Mouse (Mus musculus): ENCODE measurements around the gene Mfrp. TPM values are rescaled to one million over a fixed set of nuclear protein-coding genes. Genes with fewer than 3 reads are reported as not detected.

Gene Mfrp
- total and polyA plus RNA-seq, 2 experiments = not detected

- Histone ChIP-seq H3K9ac (ENCODE audit: low read depth, low read length) (no peak overlapping the region), H3K4me3 (ENCODE audit: insufficient read depth, low read depth, low read length) (no peak overlapping the region), H3K36me3 (ENCODE audit: control insufficient read depth, insufficient read depth, low read length) (no peaks in the 10 kb centered on the region), H3K27ac (replicated peaks; ENCODE audit: insufficient read depth, low read depth, low read length) (no peak overlapping the region), H3K79me2 (ENCODE audit: control insufficient read depth, insufficient read depth, low read length) (no peaks in the 10 kb centered on the region), H3K4me1 (ENCODE audit: control insufficient read depth, insufficient read depth, low read length) (peaks cover 14% of the 10 kb centered on the region), H3K27me3 (ENCODE audit: control insufficient read depth, insufficient read depth, low read length) (peaks cover under 1% of the 10 kb centered on the region; the same call in 1 of the 2 replicates)
- DNase-seq (ENCODE audit: extremely low read depth, low read depth, low spot score) = no peak
- 76% methylated on average over 5 of the region's 5 CpGs for WGBS
- TF ChIP-seq POLR2A (IDR thresholded peaks at IDR 0.05; ENCODE audit: extremely low read depth, insufficient read depth, low read length) = no peak
- TF ChIP-seq CTCF (IDR thresholded peaks at IDR 0.05; ENCODE audit: low read depth, low read length) = no peak
Observed at GRCm38 (mm10) chr9:44125026-44125425, 23.5 kb downstream of the Mfrp start.

GRCm38 (mm10) chr9:44125546-44126428, 24.3 kb downstream of the Mfrp start:
- no peak overlapping the region for H3K4me3 ChIP-seq (ENCODE audit: insufficient read depth, low read depth, low read length)
- DNase-seq (ENCODE audit: extremely low read depth, low read depth, low spot score) = peak; percentile 72
- H3K79me2 ChIP-seq (ENCODE audit: control insufficient read depth, insufficient read depth, low read length) = no peaks in the 10 kb centered on the region
- TF ChIP-seq CTCF (IDR thresholded peaks at IDR 0.05; ENCODE audit: low read depth, low read length) = peak; percentile 77
- TF ChIP-seq POLR2A (IDR thresholded peaks at IDR 0.05; ENCODE audit: extremely low read depth, insufficient read depth, low read length) = no peak
- peaks cover 14% of the 10 kb centered on the region for H3K4me1 ChIP-seq (ENCODE audit: control insufficient read depth, insufficient read depth, low read length)
- WGBS = 34% methylated on average over 18 of the region's 18 CpGs
- no peak overlapping the region for H3K27ac ChIP-seq (replicated peaks; ENCODE audit: insufficient read depth, low read depth, low read length)
- peaks cover 4% of the 10 kb centered on the region; the same call in 1 of the 2 replicates for H3K27me3 ChIP-seq (ENCODE audit: control insufficient read depth, insufficient read depth, low read length)
- H3K36me3 ChIP-seq (ENCODE audit: control insufficient read depth, insufficient read depth, low read length) = no peaks in the 10 kb centered on the region
- H3K9ac ChIP-seq (ENCODE audit: low read depth, low read length) = no peak overlapping the region

GRCm38 (mm10) chr9:44126746-44127145, 25.2 kb downstream of the Mfrp start:
- peaks cover 14% of the 10 kb centered on the region for H3K4me1 ChIP-seq (ENCODE audit: control insufficient read depth, insufficient read depth, low read length)
- no peaks in the 10 kb centered on the region for H3K79me2 ChIP-seq (ENCODE audit: control insufficient read depth, insufficient read depth, low read length)
- H3K4me3 ChIP-seq (ENCODE audit: insufficient read depth, low read depth, low read length) = no peak overlapping the region
- DNase-seq (ENCODE audit: extremely low read depth, low read depth, low spot score) = peak; percentile 77
- H3K27me3 ChIP-seq (ENCODE audit: control insufficient read depth, insufficient read depth, low read length) = peaks cover 4% of the 10 kb centered on the region; the same call in 1 of the 2 replicates
- H3K9ac ChIP-seq (ENCODE audit: low read depth, low read length) = no peak overlapping the region
- H3K36me3 ChIP-seq (ENCODE audit: control insufficient read depth, insufficient read depth, low read length) = no peaks in the 10 kb centered on the region
- 32% methylated on average over 3 of the region's 3 CpGs for WGBS
- no peak for TF ChIP-seq CTCF (IDR thresholded peaks at IDR 0.05; ENCODE audit: low read depth, low read length)
- no peak for TF ChIP-seq POLR2A (IDR thresholded peaks at IDR 0.05; ENCODE audit: extremely low read depth, insufficient read depth, low read length)
- H3K27ac ChIP-seq (replicated peaks; ENCODE audit: insufficient read depth, low read depth, low read length) = peak overlapping the region; percentile 71

- Histone ChIP-seq H3K79me2 (ENCODE audit: control insufficient read depth, insufficient read depth, low read length) (no peaks in the 10 kb centered on the region), H3K4me3 (ENCODE audit: insufficient read depth, low read depth, low read length) (no peak overlapping the region), H3K4me1 (ENCODE audit: control insufficient read depth, insufficient read depth, low read length) (peaks cover 14% of the 10 kb centered on the region), H3K9ac (ENCODE audit: low read depth, low read length) (no peak overlapping the region), H3K27me3 (ENCODE audit: control insufficient read depth, insufficient read depth, low read length) (peaks cover 4% of the 10 kb centered on the region; the same call in 1 of the 2 replicates), H3K36me3 (ENCODE audit: control insufficient read depth, insufficient read depth, low read length) (no peaks in the 10 kb centered on the region), H3K27ac (replicated peaks; ENCODE audit: insufficient read depth, low read depth, low read length) (0 out of 2 replicates have a peak overlapping the region, but pooled peaks have one; percentile 43)
- peak; percentile 56 for DNase-seq (ENCODE audit: extremely low read depth, low read depth, low spot score)
- TF ChIP-seq POLR2A (IDR thresholded peaks at IDR 0.05; ENCODE audit: extremely low read depth, insufficient read depth, low read length) = no peak
- no peak for TF ChIP-seq CTCF (IDR thresholded peaks at IDR 0.05; ENCODE audit: low read depth, low read length)
- 43% methylated on average over 3 of the region's 3 CpGs for WGBS
Observed at GRCm38 (mm10) chr9:44127351-44127801, 25.8 kb downstream of the Mfrp start.

GRCm38 (mm10) chr9:44129633-44130032, 28.1 kb downstream of the Mfrp start:
- Histone ChIP-seq H3K4me3 (ENCODE audit: insufficient read depth, low read depth, low read length) (peak overlapping the region; percentile 32; the same call in 1 of the 2 replicates), H3K36me3 (ENCODE audit: control insufficient read depth, insufficient read depth, low read length) (no peaks in the 10 kb centered on the region), H3K27ac (replicated peaks; ENCODE audit: insufficient read depth, low read depth, low read length) (peak overlapping the region; percentile 56), H3K4me1 (ENCODE audit: control insufficient read depth, insufficient read depth, low read length) (peaks cover 18% of the 10 kb centered on the region), H3K27me3 (ENCODE audit: control insufficient read depth, insufficient read depth, low read length) (peaks cover 10% of the 10 kb centered on the region; the same call in 1 of the 2 replicates), H3K9ac (ENCODE audit: low read depth, low read length) (peak overlapping the region; percentile 15; the same call in 1 of the 2 replicates), H3K79me2 (ENCODE audit: control insufficient read depth, insufficient read depth, low read length) (no peaks in the 10 kb centered on the region; the same call in 1 of the 2 replicates)
- TF ChIP-seq CTCF (IDR thresholded peaks at IDR 0.05; ENCODE audit: low read depth, low read length) = no peak
- TF ChIP-seq POLR2A (IDR thresholded peaks at IDR 0.05; ENCODE audit: extremely low read depth, insufficient read depth, low read length) = no peak
- DNase-seq (ENCODE audit: extremely low read depth, low read depth, low spot score) = peak; percentile 28
- WGBS = 27% methylated on average over 9 of the region's 9 CpGs

Measured in liver, adult 2 months (tissue).